Mouse (Mus musculus) lung, embryonic 16.5 days (tissue): ENCODE results near the gene Wdr17. TPM values are rescaled to one million over a fixed set of nuclear protein-coding genes. Genes with fewer than 3 reads are reported as not detected.

Experiments used
- ATAC-seq: fragments of 200-750 bp; cut with Nextera tagmentation; 2 replicates; pipeline ENCODE4 v1.8.0; 2017; ENCODE audit warnings: low read depth, mild to moderate bottlenecking, moderate library complexity
- H3K27ac ChIP-seq: fragments of 300-500 bp; sonication (generic); 2 replicates; pipeline ENCODE4 v1.5.1; 2014; ENCODE audit warnings: mild to moderate bottlenecking, control low read depth, low read length
- H3K27me3 ChIP-seq: fragments of 300-500 bp; sonication (generic); 2 replicates; pipeline ENCODE4 v1.6.1; 2014; ENCODE audit warnings: low read depth, low read length, mixed read lengths; ENCODE audit not compliant: control insufficient read depth, insufficient read depth
- H3K36me3 ChIP-seq: fragments of 300-500 bp; sonication (generic); 2 replicates; pipeline ENCODE4 v1.6.1; 2014; ENCODE audit warnings: low read length; ENCODE audit not compliant: control insufficient read depth, insufficient read depth
- H3K4me1 ChIP-seq: fragments of 300-500 bp; sonication (generic); replicated peaks from 2 replicates; pipeline ENCODE4 v1.6.1; 2014; ENCODE audit warnings: low read length, mixed read lengths; ENCODE audit not compliant: control insufficient read depth, insufficient read depth
- H3K4me2 ChIP-seq: fragments of 300-500 bp; sonication (generic); 2 replicates; pipeline ENCODE4 v1.6.1; 2014; ENCODE audit warnings: low read depth, low read length, control low read depth
- H3K4me3 ChIP-seq: fragments of 300-500 bp; sonication (generic); 2 replicates; pipeline ENCODE4 v1.5.1; 2014; ENCODE audit warnings: mild to moderate bottlenecking, low read length, control low read depth
- H3K9ac ChIP-seq: fragments of 300-500 bp; sonication (generic); 2 replicates; pipeline ENCODE4 v1.6.1; 2014; ENCODE audit warnings: low read length, control low read depth
- H3K9me3 ChIP-seq: fragments of 300-500 bp; sonication (generic); 2 replicates; pipeline ENCODE4 v1.6.1; 2016; ENCODE audit warnings: low read length; ENCODE audit not compliant: control insufficient read depth
- WGBS: fragments of 180-500 bp; shearing (Covaris S2); extraction: QIAGEN DNeasy Blood & Tissue Kit; methylation state at CpG from one replicate; pipeline ENCODE4 v1.1.7; 2014; 5-methylcytosine and 5-hydroxymethylcytosine counted together
- polyA plus RNA-seq: library from polyadenylated mRNA; unstranded; fragments of >200 nt; fragmentation: Nextera tagmentation; extraction: Ambion mirVana; gene quantifications from 2 replicates; pipeline ENCODE4 v1.2.1, GENCODE M21; 2015

Wdr17 gene
- polyA plus RNA-seq, 1 experiment from 2014 or later = 0.70 TPM

DNA sequence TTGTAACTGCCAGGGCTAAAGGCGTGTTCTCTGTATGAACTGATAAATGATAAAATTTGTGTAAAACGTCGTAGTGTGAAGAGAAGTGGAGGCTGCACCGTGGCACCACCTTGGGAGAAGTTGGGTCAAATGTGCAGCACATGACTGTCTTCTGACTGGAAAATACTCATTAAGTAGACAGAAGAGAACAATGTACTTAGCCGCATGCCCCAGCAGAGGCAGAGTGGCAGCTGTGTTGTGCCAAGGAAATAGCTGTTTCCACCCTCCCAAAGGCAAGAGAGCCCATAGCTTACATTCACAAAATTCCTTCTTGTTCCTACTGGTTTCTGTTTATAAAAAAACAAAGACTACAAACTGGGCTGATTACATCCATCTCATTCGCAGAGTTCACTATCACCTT, 78.8 kb downstream of the Wdr17 start:
- Histone ChIP-seq H3K4me2 (no peak overlapping the region), H3K9ac (no peak overlapping the region), H3K27me3 (no peaks in the 10 kb centered on the region), H3K9me3 (no peaks in the 10 kb centered on the region), H3K36me3 (no peaks in the 10 kb centered on the region), H3K4me1 (no peaks in the 10 kb centered on the region), H3K27ac (no peak overlapping the region), H3K4me3 (no peak overlapping the region)
- WGBS = 58% methylated on average over 6 of the region's 6 CpGs
- no peak for ATAC-seq

- no peaks in the 10 kb centered on the region for H3K9me3 ChIP-seq
- no peaks in the 10 kb centered on the region for H3K36me3 ChIP-seq
- no peak overlapping the region for H3K9ac ChIP-seq
- H3K4me2 ChIP-seq = no peak overlapping the region
- no peak for ATAC-seq
- no peaks in the 10 kb centered on the region for H3K27me3 ChIP-seq
- H3K27ac ChIP-seq = no peak overlapping the region
- WGBS = 90% methylated on average over 6 of the region's 6 CpGs
- no peak overlapping the region for H3K4me3 ChIP-seq
- no peaks in the 10 kb centered on the region for H3K4me1 ChIP-seq
These were observed 80.8 kb downstream of the Wdr17 start for GRCm38 (mm10) chr8:54806173-54806572.

GRCm38 (mm10) chr8:54792699-54793061, 94.3 kb downstream of the Wdr17 start:
- Histone ChIP-seq H3K4me3 (no peak overlapping the region), H3K4me2 (no peak overlapping the region), H3K27me3 (no peaks in the 10 kb centered on the region), H3K9ac (no peak overlapping the region), H3K4me1 (no peaks in the 10 kb centered on the region), H3K9me3 (no peaks in the 10 kb centered on the region), H3K27ac (no peak overlapping the region), H3K36me3 (no peaks in the 10 kb centered on the region)
- WGBS = 97% methylated on average over 2 of the region's 2 CpGs
- ATAC-seq = no peak

- Histone ChIP-seq H3K36me3 (no peaks in the 10 kb centered on the region), H3K4me3 (no peak overlapping the region), H3K27me3 (no peaks in the 10 kb centered on the region), H3K4me1 (no peaks in the 10 kb centered on the region), H3K27ac (no peak overlapping the region), H3K9ac (no peak overlapping the region), H3K4me2 (no peak overlapping the region), H3K9me3 (no peaks in the 10 kb centered on the region)
- no peak for ATAC-seq
- 60% methylated on average over 2 of the region's 2 CpGs for WGBS
These were observed 94.9 kb downstream of the Wdr17 start for GRCm38 (mm10) chr8:54791858-54792698.

DNA sequence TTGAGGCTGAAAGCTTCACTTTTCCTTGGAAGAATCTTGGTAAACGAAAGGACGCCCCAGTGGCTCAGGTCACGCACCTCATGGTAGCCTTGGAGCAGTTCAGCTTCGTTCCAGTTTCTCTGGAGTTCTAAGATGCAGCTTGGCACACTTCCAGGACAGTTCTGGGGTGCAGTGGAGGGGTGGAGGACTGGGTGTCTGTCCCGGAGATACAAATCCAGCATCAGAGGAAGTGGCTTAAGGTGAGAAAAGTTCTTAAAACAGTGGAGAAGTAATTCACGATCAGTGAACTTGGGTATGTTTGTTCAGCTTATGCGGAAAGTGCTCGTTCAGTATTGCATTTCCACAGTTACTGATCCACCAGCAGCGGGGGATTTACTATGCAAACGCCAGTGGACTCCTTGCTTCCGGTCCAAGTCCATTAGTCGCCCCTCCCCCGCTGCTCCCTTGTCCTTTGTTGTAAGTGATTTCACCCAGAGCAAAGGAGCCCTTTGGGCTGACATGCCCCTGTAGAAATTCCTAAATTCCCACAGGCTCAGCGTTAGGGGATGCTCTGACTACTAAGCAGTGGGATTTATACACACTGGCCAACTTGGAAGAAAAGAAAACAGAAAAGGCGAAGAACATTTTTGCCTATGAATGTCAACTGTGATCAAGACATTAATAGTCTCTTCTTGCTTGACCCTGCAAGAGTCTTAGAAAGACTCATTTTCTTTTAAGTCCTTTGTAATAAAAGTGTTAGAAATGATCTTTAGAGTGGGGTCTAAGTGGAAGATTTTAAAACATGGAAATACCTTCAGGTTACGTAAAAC, 106.6 kb downstream of the Wdr17 start:
- no peaks in the 10 kb centered on the region for H3K36me3 ChIP-seq
- H3K4me2 ChIP-seq = peak overlapping the region; percentile 79
- 0 out of 2 replicates have a peak, but pooled peaks cover 2% of the 10 kb centered on the region for H3K4me1 ChIP-seq
- H3K27me3 ChIP-seq = no peaks in the 10 kb centered on the region
- H3K27ac ChIP-seq = 0 out of 2 replicates have a peak overlapping the region, but pooled peaks have one; percentile 1
- peak overlapping the region; percentile 49 for H3K9ac ChIP-seq
- H3K4me3 ChIP-seq = peak overlapping the region; percentile 42
- H3K9me3 ChIP-seq = no peaks in the 10 kb centered on the region
- ATAC-seq = peak; percentile 64; the same call in 1 of the 2 replicates
- WGBS = 11% methylated on average over 16 of the region's 16 CpGs

DNA sequence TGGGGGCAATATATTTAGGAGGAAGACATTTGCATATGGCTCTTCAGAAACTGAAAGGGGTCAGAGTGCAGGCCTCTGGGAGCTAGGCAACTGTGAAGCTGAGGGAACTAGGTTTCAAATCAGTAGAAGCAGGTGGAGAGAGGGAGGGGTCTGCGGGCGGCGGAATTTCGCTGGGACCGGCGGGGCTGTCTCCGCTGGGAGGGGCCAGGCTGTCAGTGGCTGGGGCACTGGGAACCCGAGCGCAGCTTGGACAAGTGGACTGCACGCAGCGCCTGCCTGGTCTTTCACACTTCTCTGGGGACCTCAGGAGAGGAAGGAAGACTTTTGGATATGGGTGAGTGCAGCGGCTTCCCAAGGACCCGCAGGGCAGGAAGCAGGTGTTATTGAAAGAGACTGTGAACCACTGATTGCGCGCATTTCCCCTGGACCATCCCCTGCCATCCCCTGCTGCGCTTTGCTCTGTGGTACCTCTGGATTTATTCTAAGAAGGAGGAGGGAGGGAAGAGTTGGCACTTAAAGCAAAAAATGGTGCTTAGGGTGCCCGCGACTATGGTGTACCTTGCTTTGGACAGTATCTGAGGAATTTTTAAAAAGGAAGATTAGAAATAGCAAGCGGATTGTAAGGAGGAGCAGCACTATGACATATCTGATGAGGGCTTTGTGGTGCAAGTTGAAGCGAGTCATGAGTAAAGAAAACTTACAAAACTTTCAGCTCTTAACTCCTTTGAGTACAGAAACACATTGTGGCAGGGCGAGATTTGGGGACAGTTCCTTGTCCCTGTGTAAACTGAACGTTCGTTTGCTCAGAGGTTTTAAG, 107.5 kb downstream of the Wdr17 start:
- Histone ChIP-seq H3K9ac (peak overlapping the region; percentile 49), H3K9me3 (no peaks in the 10 kb centered on the region), H3K4me1 (0 out of 2 replicates have a peak, but pooled peaks cover 2% of the 10 kb centered on the region), H3K36me3 (no peaks in the 10 kb centered on the region), H3K4me2 (peak overlapping the region; percentile 79), H3K27me3 (no peaks in the 10 kb centered on the region), H3K27ac (no peak overlapping the region), H3K4me3 (peak overlapping the region; percentile 42)
- peak; percentile 84 for ATAC-seq
- 1% methylated on average over 23 of the region's 23 CpGs for WGBS

DNA sequence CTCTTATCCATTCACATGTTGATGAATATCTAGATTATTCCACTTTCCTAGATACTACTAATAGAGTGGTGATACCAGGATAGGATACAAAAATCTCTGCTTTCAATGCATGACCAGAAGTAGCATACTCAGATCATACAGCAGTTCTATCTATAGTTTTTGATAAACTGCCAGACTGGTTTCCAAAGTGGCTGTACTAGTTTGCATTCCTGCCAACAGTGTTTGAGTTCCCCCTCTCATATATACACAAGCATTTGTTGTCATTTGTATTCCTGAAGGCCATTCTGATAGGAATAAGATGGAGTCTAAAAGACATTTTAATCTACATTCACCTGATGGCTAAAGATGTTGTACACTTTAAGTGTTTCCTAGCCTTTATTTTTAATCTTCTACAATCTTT, 110.0 kb downstream of the Wdr17 start:
- Histone ChIP-seq H3K4me3 (no peak overlapping the region), H3K4me1 (0 out of 2 replicates have a peak, but pooled peaks cover 2% of the 10 kb centered on the region), H3K27me3 (no peaks in the 10 kb centered on the region), H3K4me2 (no peak overlapping the region), H3K36me3 (no peaks in the 10 kb centered on the region), H3K27ac (no peak overlapping the region), H3K9ac (no peak overlapping the region), H3K9me3 (no peaks in the 10 kb centered on the region)
- ATAC-seq = no peak

DNA sequence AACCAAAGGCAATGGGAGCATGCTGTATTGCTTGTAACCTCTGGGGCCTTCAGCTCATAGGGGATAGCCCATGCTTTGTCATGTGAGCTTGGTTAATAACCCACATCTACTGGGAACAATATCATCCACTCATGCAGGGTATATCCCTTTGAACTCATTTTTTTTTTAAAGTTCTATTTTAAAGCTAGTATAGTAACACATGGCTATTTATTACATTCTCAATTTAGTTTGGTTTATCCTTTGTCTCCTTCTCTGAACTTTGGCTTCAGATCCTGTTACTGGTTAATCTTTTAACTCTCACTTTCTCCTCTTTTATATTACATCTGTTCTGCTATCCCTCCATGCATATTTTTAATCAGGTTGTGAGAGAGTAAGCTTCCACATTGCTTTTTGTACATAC, 110.7 kb downstream of the Wdr17 start:
- H3K4me3 ChIP-seq = no peak overlapping the region
- no peaks in the 10 kb centered on the region for H3K27me3 ChIP-seq
- no peak for ATAC-seq
- no peak overlapping the region for H3K4me2 ChIP-seq
- no peaks in the 10 kb centered on the region for H3K36me3 ChIP-seq
- no peak overlapping the region for H3K27ac ChIP-seq
- H3K9me3 ChIP-seq = no peaks in the 10 kb centered on the region
- 0 out of 2 replicates have a peak, but pooled peaks cover 2% of the 10 kb centered on the region for H3K4me1 ChIP-seq
- H3K9ac ChIP-seq = no peak overlapping the region

- Histone ChIP-seq H3K9me3 (no peaks in the 10 kb centered on the region), H3K27me3 (no peaks in the 10 kb centered on the region), H3K4me3 (no peak overlapping the region), H3K9ac (no peak overlapping the region), H3K36me3 (no peaks in the 10 kb centered on the region), H3K27ac (no peak overlapping the region), H3K4me1 (no peaks in the 10 kb centered on the region), H3K4me2 (no peak overlapping the region)
- no peak for ATAC-seq
- 85% methylated on average over 1 of the region's 1 CpGs for WGBS
These were observed 129.3 kb downstream of the Wdr17 start for GRCm38 (mm10) chr8:54757646-54758045.
